Mouse (Mus musculus): ENCODE data around the gene Celf3. TPM values are rescaled to one million over a fixed set of nuclear protein-coding genes. Genes with fewer than 3 reads are reported as not detected.

Gene Celf3
- total RNA-seq (2014; fragmentation: Nextera tagmentation) (not detected in 2 replicates), total RNA-seq (2017) (not detected in 2 replicates)

- peak; percentile 48 for ATAC-seq (replicated peaks; ENCODE audit: poor library complexity, severe bottlenecking)
Observed at GRCm38 (mm10) chr3:94477981-94478422, at the start of gene Celf3. Gene Celf3, plus strand, starts transcription at chr3:94478295.

- ATAC-seq (replicated peaks; ENCODE audit: poor library complexity, severe bottlenecking) = no peak
Observed at GRCm38 (mm10) chr3:94430980-94431379, 47.1 kb upstream of the Celf3 start.

GRCm38 (mm10) chr3:94434305-94434704, 43.8 kb upstream of the Celf3 start:
- no peak for ATAC-seq (replicated peaks; ENCODE audit: poor library complexity, severe bottlenecking)

GRCm38 (mm10) chr3:94436420-94436819, 41.7 kb upstream of the Celf3 start:
- ATAC-seq (replicated peaks; ENCODE audit: poor library complexity, severe bottlenecking) = no peak

- ATAC-seq (replicated peaks; ENCODE audit: poor library complexity, severe bottlenecking) = peak; percentile 49; the same call in 1 of the 2 replicates
Observed at GRCm38 (mm10) chr3:94441182-94441581, 36.9 kb upstream of the Celf3 start.

GRCm38 (mm10) chr3:94442951-94443596, 35.0 kb upstream of the Celf3 start, which contains the start of gene Mrpl9:
Gene Mrpl9, plus strand, starts transcription at chr3:94443318.
- peak; percentile 96 for ATAC-seq (replicated peaks; ENCODE audit: poor library complexity, severe bottlenecking)

GRCm38 (mm10) chr3:94443597-94443964, 34.5 kb upstream of the Celf3 start, which contains the start of gene Oaz3:
Gene Oaz3, minus strand, starts transcription at chr3:94443915.
- ATAC-seq (replicated peaks; ENCODE audit: poor library complexity, severe bottlenecking) = no peak

- no peak for ATAC-seq (replicated peaks; ENCODE audit: poor library complexity, severe bottlenecking)
Observed at GRCm38 (mm10) chr3:94449377-94449776, 28.7 kb upstream of the Celf3 start.

GRCm38 (mm10) chr3:94456529-94457000, 21.5 kb upstream of the Celf3 start:
- peak; percentile 98 for ATAC-seq (replicated peaks; ENCODE audit: poor library complexity, severe bottlenecking)

- ATAC-seq (replicated peaks; ENCODE audit: poor library complexity, severe bottlenecking) = no peak
Observed at GRCm38 (mm10) chr3:94457055-94457454, 21.0 kb upstream of the Celf3 start.

GRCm38 (mm10) chr3:94459834-94460233, 18.3 kb upstream of the Celf3 start:
- ATAC-seq (replicated peaks; ENCODE audit: poor library complexity, severe bottlenecking) = no peak

GRCm38 (mm10) chr3:94463926-94464578, 14.0 kb upstream of the Celf3 start:
- no peak for ATAC-seq (replicated peaks; ENCODE audit: poor library complexity, severe bottlenecking)

- no peak for ATAC-seq (replicated peaks; ENCODE audit: poor library complexity, severe bottlenecking)
Observed at GRCm38 (mm10) chr3:94465632-94466430, 12.3 kb upstream of the Celf3 start.

GRCm38 (mm10) chr3:94468931-94469330, 9.2 kb upstream of the Celf3 start:
- ATAC-seq (replicated peaks; ENCODE audit: poor library complexity, severe bottlenecking) = peak; percentile 48; the same call in 1 of the 2 replicates

GRCm38 (mm10) chr3:94472447-94473114, 5.5 kb upstream of the Celf3 start:
- no peak for ATAC-seq (replicated peaks; ENCODE audit: poor library complexity, severe bottlenecking)

GRCm38 (mm10) chr3:94473115-94473505, 5.0 kb upstream of the Celf3 start:
- ATAC-seq (replicated peaks; ENCODE audit: poor library complexity, severe bottlenecking) = no peak

GRCm38 (mm10) chr3:94473567-94474232, 4.4 kb upstream of the Celf3 start:
- ATAC-seq (replicated peaks; ENCODE audit: poor library complexity, severe bottlenecking) = no peak

GRCm38 (mm10) chr3:94476301-94477035, 1.6 kb upstream of the Celf3 start:
- ATAC-seq (replicated peaks; ENCODE audit: poor library complexity, severe bottlenecking) = no peak

GRCm38 (mm10) chr3:94477444-94477843, 651 bp upstream of the Celf3 start:
- ATAC-seq (replicated peaks; ENCODE audit: poor library complexity, severe bottlenecking) = no peak

Data from granulocyte monocyte progenitor cell, adult 5-6 weeks (primary cell).